Mouse (Mus musculus) gastrocnemius, adult 8-10 months (tissue): ENCODE data around the gene BC024978. TPM values are rescaled to one million over a fixed set of nuclear protein-coding genes. Genes with fewer than 3 reads are reported as not detected.
A peak's percentile ranks its signal among the peaks of the same experiment; 100 is the strongest.

Source experiments
- DNase-seq, 2 experiments: peaks; one replicate each; pipeline ENCODE4 v3.0.0; 2022; ENCODE audit warnings: low spot score in 2 of 2
- total RNA-seq, 4 experiments: library from RNA; stranded (reverse); gene quantifications; 2 replicates each; pipeline ENCODE4 v1.2.4; 2022

Gene BC024978
- total RNA-seq, result 10 to 100 TPM; 13.2 to 20.5 (median 15.1) TPM

GRCm38 (mm10) chr7:27195681-27196611, at the start of gene BC024978, which contains the start of gene Snrpa:
Gene BC024978, plus strand, starts transcription at chr7:27195781.
Gene Snrpa, minus strand, starts transcription at chr7:27196271.
- DNase-seq, result peak; percentile 98

- DNase-seq, result no peak
These were observed 42.3 kb upstream of the BC024978 start, which contains the start of gene Cyp2t4 for GRCm38 (mm10) chr7:27153205-27153764. Gene Cyp2t4, plus strand, starts transcription at chr7:27153714.

DNA sequence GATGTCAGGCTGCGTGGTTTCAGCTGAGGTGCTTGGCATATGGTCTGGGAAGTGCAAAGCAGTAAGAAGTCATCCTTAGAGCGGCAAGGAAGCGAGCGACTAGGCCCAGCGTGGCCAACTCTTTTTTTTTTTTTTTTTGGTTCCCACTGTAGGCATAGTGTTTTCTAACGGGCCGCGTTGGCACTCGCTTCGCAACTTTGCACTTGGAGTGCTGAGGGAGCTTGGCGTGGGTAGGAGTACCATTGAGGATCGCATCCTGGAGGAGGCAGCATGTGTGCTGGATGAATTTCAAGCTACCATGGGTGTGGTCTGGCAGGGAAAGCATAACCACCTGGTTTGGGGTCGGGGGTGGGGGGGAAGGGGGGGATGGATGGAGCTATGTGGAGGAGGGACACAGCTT, 39.6 kb upstream of the BC024978 start:
- no peak for DNase-seq

- no peak for DNase-seq
These were observed 37.4 kb upstream of the BC024978 start for GRCm38 (mm10) chr7:27158171-27158570.

- no peak for DNase-seq
These were observed 36.3 kb upstream of the BC024978 start for GRCm38 (mm10) chr7:27159256-27159655.

DNA sequence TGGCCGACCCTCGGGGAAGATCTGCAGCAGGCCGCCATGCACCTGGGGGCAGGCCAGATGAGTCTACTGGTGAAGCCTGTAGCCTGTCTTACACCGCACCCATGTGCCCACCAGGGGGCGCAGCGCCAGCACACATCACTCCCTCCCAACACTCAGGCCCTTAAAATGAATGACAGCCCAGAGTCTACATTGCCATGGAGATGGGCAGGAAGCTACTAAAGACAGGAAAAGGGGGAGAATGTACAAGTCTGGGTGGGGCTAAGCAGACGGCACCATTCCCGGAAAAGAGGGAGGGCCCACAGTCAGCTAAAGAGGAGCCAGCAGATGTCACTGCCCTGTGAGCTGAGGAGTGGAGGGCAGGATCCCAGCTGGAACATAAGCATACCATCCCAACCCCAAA, 35.7 kb upstream of the BC024978 start:
- DNase-seq, result peak; percentile 84

DNA sequence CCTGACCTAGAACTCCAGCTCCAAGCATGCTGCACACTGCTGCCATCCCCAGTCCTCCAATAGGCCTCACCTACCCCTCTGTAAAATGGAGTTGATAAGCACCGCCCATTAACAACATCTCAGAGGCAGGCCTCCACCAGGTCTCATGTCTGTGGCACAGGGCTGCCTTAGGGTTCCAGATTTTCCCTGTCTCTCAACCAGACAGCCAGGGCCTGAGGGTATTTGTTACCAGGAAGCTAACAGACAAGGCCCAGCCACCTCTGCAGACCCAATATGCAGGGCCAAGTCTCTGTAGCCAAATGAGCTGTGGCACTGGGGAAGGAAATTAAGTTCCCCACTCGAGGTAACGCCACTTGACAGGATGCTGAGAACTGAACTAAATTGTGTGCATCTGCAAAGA, 34.7 kb upstream of the BC024978 start:
- no peak for DNase-seq

DNA sequence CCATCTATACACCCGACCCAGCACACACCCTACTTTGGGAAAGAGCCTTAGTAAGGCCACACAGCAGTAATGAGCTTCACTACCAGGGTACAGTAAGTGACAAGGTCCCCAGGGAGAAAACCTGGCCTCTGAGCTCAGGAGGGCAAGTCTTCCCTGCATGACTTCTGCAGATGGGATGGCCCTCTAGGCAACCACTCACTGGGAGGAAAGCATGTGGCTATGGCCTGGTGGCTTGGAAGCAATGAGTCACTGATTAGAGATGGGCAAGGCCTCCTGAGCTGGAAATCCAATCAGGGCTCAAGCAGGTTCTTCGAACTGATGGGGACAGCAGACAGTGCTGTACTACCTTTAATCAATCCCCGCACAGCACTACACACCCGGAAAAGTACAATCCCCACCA, 33.8 kb upstream of the BC024978 start:
- DNase-seq, result no peak

DNA sequence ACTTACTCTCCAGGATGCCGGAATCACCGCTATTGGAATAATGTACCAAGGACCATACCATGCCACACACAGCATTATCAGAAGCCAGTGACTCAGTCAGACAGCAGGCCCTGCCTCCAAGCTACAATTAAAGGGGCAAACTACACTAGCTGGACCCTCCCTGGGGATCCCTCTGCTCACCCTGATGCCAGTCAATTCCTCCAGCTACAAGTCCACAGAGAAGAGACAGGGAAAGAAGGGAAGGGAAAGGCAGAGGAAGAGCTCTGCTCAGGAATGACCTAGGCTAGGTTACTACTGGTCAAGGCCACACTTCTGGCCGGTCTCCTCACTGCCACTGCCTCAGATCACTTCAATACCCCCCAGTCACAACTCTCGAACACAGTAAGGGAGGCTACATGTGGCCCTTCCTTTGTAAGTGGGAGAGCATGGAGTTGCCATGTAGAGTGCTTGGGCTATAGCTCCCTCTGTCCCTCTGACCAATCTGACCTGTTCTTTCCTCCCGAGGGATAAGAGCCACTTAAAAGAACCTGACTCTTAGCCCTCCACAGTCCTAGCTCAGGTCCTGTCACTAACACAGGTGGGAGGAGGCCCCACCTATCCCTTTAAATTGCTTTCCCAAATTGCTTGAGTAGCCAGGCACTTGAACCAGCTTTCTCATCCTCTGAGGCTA, 32.7 kb upstream of the BC024978 start:
- no peak for DNase-seq

GRCm38 (mm10) chr7:27163450-27163805, 32.2 kb upstream of the BC024978 start:
- DNase-seq, result peak; percentile 41 to 60

DNA sequence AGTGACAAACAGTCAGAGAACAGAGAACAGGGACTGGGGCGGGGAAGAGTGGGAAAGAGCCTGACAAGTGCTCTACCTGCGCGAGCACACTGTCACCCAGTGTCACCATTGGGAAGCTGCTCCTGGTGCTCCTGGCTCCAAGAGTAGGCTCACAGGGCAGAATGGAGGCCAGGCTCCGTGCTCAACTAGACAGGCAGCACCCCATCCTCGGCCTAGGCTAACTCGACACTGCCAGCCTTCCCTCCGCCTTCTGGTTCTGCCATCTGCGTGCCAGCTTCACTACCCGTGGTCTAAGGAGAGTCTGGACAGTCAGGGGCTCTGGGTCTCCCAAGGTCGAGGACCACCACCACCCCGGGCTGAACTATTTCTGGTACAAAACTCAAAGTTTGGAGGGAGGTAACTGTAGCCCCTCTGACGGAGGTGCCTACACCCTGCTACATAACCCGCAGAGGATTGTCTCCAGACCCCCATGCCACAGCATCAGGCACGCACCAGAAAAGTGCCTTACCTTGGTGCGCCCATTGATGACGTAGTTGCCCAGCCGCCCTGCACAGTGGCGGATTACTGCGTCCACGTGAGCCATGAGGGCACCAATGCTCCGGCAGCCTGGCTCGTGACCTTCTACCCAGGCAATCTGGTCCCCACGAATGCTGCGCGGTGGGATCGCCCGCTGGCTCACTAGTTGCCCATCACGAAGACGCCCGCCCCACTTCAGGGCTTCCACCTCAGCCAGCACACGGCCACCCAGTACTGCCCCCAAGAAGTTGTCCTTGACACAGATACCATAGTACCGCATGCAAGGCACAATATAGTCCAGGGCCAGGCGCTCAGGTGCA, 31.3 kb upstream of the BC024978 start:
- DNase-seq, result no peak

- DNase-seq, result peak; percentile 40 to 62
These were observed 30.4 kb upstream of the BC024978 start for GRCm38 (mm10) chr7:27165007-27165655.

- no peak for DNase-seq
These were observed 29.9 kb upstream of the BC024978 start for GRCm38 (mm10) chr7:27165696-27166095.

DNA sequence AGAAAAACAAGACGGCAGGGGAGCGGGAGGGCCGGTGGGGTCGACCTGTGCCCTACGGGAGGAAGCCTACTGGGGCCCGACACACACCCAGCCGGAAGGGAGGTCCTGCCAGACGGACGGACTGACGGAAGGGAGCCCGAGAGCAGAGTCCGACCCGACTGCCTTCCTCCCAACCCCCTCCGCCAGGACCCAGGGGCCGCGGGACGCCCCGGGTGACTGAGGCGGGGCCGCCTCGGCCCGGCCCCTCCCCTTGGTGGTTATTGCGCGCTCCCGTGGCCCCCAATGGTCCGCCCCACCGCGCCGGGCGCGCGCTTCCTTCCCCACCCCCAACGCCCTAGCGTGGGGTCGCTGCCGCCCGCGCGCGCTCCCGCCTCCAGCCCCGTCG, 29.4 kb upstream of the BC024978 start:
- peak; percentile 77 to 87 for DNase-seq

DNA sequence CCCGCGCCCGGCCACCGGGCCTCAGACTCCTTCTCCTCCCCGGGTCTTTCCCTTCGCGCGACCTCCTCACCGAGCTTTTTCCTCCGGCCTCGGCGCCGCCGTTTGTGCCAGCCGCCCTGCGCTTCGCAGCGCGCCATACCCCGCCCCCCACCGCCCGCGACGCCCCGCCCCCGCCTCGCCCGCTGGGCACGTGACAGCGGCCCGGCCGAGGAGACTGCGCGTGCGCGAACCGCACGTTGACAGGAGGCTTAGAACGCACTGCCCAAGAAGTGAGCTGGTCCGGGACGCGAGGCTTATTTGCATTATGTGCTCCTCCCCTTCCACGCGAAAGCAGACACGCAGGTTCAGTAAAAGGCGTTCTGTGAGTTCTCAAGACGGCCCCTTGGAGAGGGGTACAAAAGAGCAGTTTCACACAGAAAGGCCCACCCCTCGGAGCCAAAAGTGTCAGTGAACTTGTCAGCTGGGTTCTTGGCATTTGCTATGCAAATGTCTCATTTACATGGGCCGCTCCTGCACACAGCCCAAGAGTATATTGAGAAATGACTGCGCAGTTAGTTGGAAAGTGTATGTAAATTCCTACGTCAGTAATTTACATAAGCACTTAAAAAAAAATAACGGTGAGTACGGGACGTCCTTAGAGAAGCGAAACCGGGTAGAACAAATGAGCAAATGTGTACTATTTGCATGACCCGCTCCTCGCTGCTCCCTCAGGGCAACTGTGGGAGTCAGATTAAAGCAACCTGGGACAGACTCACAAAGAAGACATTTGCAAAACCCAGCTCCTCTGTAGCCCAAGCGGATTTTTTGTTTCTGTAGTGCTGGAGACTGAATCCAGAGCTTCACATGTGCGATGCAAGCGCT, 28.7 kb upstream of the BC024978 start, which contains the start of gene Egln2:
Egln2 (minus strand) TSS at position 189 of the 861 bp plus-strand sequence.
- DNase-seq, result peak; percentile 90 to 95

DNA sequence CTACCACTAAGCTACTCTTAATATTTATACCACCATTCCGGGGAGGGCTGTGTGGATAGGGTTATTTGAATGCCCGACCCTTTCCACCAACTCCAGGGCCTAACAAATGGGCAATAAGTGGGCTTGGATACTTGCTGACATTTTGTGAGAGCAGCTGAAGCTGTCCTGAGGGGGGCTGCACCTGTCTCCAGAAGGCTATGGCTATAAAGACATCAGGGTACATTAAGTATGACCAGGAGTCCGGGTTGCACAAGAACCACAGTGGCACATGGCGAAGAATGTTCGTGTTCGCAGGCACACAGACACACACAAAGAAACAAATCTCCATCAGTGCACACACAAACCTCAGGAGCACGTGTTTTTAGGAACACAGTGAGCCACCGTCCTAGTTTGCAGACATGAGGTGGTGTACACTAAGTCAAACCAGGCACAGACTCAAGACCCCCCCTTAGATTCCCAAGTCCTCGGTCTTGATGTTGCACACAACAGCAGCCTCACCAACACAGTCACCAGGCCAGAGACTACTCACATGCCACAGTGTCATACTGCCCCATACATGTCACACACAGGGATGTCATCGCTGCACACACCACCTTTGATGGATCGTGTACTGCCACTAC, 28.0 kb upstream of the BC024978 start:
- no peak for DNase-seq

DNA sequence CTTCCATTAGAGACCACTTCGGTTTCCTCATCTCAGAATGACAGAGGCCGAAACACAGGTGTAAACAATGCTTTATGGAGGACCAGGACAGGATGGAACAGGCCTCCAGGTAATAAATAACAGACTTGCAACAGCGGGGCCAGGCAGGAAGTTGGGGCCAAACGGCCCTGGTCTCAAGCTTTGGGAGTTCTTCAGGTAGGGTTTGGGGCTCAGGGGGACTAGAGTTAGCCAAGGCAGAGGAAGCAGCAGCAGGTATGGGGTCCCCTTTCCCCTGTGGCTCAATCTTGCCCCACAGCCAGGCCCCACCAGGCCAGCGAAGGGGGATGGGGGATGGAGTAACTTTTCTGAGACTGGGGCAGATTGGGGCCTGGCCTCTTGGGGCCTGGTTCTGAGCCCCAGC, 27.2 kb upstream of the BC024978 start:
- DNase-seq, result no peak

GRCm38 (mm10) chr7:27170981-27171380, 24.6 kb upstream of the BC024978 start:
- DNase-seq, result no peak

DNA sequence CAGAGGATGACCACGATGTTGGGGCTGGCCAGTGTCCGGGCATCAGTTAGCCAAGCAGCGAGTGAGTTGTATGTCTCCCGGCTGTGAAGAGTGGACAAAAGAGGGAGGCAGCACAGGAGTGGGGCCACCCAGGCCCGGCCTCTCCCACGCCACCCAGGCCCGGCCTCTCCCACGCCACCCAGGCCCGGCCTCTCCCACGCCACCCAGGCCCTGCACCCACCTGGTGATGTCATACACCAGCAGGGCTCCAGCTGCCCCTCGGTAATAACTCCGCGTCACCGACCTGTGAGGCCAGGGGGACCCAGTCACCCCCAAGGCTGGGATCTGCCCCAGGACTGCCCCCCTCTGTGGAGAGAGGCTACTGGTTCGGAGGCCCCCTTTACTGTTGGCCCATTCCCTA, 21.1 kb upstream of the BC024978 start:
- no peak for DNase-seq
